Mouse (Mus musculus) layer of hippocampus, adult 8-10 months (tissue): Measurements from ENCODE around the gene Cpt1c. TPM values are rescaled to one million over a fixed set of nuclear protein-coding genes. Genes with fewer than 3 reads are reported as not detected.
A peak's percentile ranks its signal among the peaks of the same experiment; 100 is the strongest.

ENCODE experiments used
- DNase-seq, 2 experiments: peaks; one replicate each; pipeline ENCODE4 v3.0.0; 2022; ENCODE audit warnings: low spot score in 2 of 2
- total RNA-seq, 4 experiments: library from RNA; stranded (reverse); gene quantifications; 2 replicates each; pipeline ENCODE4 v1.2.4; 2022

Gene Cpt1c
- total RNA-seq, 4 experiments from 2014 or later, result 123 to 144 (median 137) TPM

DNA sequence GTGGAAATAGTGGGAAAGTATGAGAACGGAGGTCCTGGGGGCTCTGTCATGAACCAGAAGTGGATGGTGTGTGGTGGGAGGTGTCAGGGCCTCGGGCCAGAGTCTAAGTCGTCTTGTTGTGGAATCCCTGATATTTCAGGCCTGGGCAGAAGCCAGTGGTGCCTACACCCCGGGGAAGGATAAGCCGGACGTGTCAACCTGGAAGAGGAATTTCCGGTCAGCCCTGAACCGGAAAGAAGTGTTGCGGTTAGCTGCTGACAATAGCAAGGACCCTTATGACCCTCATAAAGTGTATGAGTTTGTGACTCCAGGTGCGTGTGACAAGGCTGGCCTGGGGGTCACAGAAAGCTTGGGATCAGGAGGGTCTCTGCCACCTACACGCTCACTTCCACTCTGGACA, 25.1 kb upstream of the Cpt1c start:
- DNase-seq, result no peak

GRCm38 (mm10) chr7:44998501-44998955, 23.9 kb upstream of the Cpt1c start, which contains the start of gene Bcl2l12:
Gene Bcl2l12, minus strand, starts transcription at chr7:44998712.
- DNase-seq, result no peak

- DNase-seq, result no peak
Measured at GRCm38 (mm10) chr7:44997940-44998428, 23.3 kb upstream of the Cpt1c start.

DNA sequence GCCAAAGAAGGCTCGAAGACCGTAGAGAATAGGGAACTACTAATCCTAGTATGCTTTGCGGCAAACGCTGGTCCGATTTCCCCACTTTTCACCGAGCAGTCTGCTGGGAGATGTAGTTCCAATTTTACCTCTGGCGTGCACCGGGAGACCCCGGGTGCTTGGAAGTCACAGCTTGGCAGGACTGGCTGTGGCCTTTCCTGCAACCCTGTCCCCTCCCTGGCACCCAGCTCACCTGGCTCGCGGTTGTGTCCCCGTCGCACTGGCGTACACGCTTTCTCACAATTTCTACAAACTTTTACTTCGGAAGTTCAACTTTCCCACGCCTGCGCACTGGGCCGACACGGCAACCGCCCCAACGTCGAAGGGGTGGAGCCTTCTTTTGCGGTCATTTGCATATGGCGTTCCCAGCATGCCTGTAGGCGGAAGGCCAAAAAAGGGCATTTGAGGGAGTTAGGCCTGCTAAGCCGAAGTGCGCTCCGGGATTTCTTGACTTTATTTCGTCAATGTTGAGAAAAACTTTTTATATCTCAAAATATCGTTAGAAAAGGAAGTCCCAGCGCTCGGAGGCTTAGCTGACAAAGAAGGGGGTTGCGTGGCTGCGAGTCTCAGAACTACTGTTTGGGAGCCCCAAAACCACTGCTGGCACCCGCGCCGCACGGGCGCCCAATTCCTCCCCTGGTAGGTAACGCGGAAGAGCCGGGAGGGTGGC, 22.7 kb upstream of the Cpt1c start, which contains the start of gene Irf3:
Gene Irf3, plus strand, starts transcription at position 418 of the 709 bp plus-strand sequence.
- peak; percentile 94 to 95 for DNase-seq

- no peak for DNase-seq
Measured at GRCm38 (mm10) chr7:44996672-44997071, 22.0 kb upstream of the Cpt1c start.

- DNase-seq, result no peak
Measured at GRCm38 (mm10) chr7:44986879-44987718, 12.4 kb upstream of the Cpt1c start.

- peak; percentile 99 to 100 for DNase-seq
Measured at GRCm38 (mm10) chr7:44986192-44986878, 11.7 kb upstream of the Cpt1c start, which contains the start of gene Prmt1. Gene Prmt1, minus strand, starts transcription at chr7:44986568.

DNA sequence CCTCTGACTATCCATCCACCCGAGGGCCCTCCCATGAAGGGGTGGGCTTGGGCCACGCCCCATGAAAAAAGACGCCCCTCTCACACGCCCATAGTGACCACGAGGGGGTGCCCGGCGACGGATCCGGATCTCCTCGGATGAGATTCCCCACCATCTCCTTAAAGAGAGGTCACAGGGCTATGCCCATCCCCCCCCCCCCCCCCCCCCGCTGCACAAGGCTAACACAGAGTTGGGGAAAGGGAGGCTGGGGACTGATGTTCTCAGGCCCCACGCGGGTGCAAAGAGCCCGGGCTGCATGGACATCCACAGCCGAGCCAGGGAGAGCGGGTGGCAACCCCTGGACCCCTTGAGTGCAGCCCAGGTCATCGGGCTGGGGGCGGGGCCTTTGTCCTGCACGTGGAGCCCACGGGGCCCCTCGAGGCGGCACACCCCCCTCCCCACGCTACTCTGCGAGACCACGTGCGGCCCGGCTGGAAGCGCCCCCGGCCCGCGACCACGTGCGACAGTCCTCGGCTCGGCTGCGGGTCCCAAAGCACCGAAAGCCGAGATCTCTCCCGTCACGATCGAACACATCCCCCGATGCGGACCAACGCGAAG, 11.0 kb upstream of the Cpt1c start:
- DNase-seq, result no peak

DNA sequence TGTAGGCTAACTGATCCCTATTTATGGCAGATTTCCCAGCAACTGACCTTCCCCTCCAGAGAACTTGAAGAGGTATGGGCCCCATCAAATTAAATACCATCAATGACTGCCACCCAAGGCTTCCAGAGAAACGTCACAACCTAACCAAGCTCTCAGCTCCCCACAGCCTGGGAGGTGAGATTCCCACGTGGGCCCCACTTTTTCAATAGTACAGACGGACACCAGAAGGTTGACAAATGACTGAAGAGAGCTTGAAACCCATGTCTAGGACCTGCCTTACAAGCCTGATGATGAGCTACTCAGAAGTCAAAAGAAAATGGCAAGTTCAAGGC, 10.1 kb upstream of the Cpt1c start:
- no peak for DNase-seq

GRCm38 (mm10) chr7:44983944-44984832, 9.5 kb upstream of the Cpt1c start:
- no peak for DNase-seq

DNA sequence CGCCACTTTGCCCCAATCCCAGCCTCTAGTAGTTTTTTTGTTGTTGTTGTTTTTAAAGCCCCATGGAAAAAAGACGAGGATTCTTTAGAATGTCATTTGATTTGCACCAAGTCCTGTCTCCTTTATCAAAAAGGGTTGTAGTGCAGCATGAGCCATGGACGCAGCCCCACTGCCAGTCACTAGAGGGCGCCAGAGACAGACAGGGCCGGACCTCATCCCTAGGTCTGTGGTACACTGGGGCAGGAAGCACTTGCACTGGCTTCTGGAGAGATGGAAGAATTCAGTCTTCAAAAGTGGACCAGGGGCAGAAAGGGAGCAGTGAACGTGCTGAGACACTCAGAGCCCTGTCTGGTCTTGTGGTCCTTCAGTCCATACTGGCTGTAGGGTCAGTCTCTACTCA, 8.4 kb upstream of the Cpt1c start:
- peak; percentile 66 to 84 for DNase-seq

GRCm38 (mm10) chr7:44981539-44981938, 6.9 kb upstream of the Cpt1c start:
- no peak for DNase-seq

DNA sequence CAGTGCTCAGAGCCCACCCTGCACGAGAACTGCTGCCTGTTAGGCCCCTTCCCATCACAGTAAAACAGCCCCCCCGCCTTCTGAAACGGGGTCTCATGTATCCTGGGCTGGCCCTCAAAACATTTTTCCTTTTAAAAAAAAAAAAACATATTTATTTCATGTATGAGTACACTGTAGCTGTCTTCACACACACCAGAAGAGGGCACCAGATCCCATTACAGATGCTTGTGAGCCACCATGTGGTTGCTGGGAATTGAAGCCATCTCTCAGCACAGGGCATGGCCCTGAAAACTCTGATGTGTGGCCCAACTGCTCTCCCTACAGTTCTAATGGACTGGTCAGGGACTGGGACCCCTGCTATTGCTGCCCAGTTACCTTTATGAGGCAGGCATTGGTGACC, 3.6 kb upstream of the Cpt1c start:
- no peak for DNase-seq

GRCm38 (mm10) chr7:44975117-44975419, 417 bp upstream of the Cpt1c start:
- DNase-seq, result no peak

DNA sequence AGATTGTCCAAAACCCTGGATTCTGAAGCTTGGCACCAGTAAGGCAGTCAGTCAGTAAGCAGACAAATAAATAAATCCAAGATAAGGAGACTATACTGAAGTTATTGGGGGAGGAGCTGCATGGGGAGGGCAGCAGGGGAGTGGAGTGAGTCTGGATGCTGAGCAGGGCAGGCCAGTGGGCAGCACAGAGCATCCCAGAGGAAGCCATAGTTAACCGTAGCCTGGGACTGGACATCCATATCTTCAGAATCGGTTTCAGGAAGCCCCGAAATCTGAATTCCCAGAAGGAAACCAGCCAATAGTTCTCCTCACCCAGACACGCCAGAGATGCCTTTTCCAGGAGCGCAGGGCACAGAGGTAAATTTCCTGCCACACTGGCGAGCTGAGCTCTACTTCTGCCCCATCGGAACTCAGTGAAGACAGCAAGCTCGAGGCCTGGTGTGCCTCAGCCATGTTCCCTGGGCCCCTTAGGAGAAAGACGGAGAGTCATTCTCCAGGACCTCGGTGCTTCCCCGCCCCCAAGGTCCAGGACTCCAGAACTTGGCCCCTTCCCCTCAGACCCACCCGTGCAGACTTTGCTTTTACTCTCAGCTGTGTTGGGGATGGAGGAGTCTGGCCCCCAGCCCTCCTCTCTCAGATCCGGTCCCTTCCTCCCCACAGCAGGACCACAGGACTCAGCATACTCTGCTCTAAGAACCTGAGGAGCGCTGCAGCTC, 1.1 kb downstream of the Cpt1c start:
- DNase-seq, result no peak

DNA sequence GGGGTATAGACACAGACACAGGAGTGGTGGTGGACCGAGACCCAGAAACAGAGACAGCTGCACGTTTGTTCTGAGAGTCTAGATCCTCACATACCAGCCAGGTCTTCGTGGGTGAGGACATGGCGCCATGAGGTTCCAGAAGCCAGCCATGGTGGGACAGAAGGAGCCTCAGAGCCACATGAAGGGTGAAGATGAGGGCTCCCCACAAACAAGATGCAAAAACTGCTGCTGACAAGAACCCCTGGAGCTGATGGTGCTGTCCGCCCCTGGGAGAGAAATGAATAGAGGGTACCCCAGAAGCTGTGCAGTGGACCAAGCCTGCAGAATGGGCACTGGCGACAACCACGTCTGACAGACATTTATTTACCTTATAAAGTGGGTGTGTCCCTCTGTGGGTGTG, 3.5 kb downstream of the Cpt1c start:
- DNase-seq, result no peak

DNA sequence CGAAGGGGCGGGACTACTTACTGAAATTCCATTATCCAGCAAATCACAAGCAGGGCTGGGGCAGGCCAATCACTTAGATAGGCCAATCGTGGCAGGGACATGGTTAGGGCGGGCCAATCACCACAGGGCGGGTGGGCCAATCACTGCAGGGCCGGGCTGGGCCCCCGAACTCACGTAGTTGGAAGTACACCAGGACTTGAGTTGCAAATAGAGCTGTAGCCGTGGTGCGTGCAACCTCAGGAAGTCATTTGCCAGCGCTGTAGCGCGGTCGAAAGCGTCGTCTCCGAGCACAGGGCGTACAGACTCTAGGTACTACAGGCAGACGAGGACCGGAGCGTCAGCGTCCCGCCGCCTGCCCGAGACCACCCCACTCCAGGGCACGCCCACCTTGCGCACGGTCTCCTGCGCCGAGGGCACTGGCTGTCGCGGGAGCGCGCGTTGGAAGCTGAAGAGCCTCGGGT, 4.4 kb downstream of the Cpt1c start:
- peak; percentile 82 to 85 for DNase-seq

GRCm38 (mm10) chr7:44966638-44967037, 8.0 kb downstream of the Cpt1c start:
- no peak for DNase-seq

GRCm38 (mm10) chr7:44965975-44966374, 8.7 kb downstream of the Cpt1c start:
- DNase-seq, result no peak

DNA sequence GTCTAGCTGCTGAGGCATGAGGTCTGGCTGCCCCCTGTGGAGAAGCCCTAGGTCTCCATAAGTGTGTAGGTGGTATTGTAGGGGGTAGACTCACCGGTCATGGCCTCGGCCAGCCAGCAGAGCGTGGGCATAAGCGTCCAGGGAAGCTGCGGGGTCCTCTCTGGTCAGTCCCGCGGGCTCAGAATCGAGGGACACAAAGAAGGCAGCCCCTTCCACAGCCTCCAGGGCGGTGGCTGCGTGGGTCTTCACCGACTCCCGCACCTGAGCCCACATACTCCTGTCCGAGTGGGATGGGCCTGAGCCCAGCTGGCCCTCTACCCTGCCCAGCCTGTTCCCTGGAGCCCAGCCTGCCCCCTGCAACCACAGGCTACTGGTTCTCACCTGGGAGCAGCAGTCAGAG, 9.7 kb downstream of the Cpt1c start:
- no peak for DNase-seq
